Mouse (Mus musculus) bone marrow macrophage, adult 2 months (primary cell): Measurements from ENCODE around the gene Dusp10. TPM values are rescaled to one million over a fixed set of nuclear protein-coding genes. Genes with fewer than 3 reads are reported as not detected.

Experiments used
- H3K27ac ChIP-seq: 2 replicates; pipeline ENCODE4 v1.5.1; 2012; ENCODE audit warnings: low read depth, low read length; ENCODE audit not compliant: insufficient read depth
- H3K4me1 ChIP-seq: 2 replicates; pipeline ENCODE4 v1.6.1; 2012; ENCODE audit warnings: low read length; ENCODE audit not compliant: control insufficient read depth, insufficient read depth
- H3K4me3 ChIP-seq: 2 replicates; pipeline ENCODE4 v1.5.1; 2012; ENCODE audit warnings: mild to moderate bottlenecking, low read length, moderate library complexity; ENCODE audit not compliant: insufficient read depth
- CTCF ChIP-seq: IDR thresholded peaks from 2 replicates; pipeline ENCODE4 v1.5.1; 2012; ENCODE audit warnings: low read depth, mild to moderate bottlenecking, low read length, moderate library complexity
- POLR2A ChIP-seq: IDR thresholded peaks from 2 replicates; pipeline ENCODE4 v1.6.1; 2012; ENCODE audit warnings: mild to moderate bottlenecking, low read depth, low read length, borderline replicate concordance
- polyA plus RNA-seq: library from polyadenylated mRNA; stranded (reverse); fragments of >200 nt; gene quantifications from 2 replicates; pipeline ENCODE4 v1.2.4, GENCODE M21; 2012; ENCODE audit not compliant: missing spikeins, insufficient read depth, insufficient read length

Dusp10 gene
- polyA plus RNA-seq, 1 experiment = 1.2 TPM

GRCm38 (mm10) chr1:184118586-184118985 lies 105.5 kb downstream of the Dusp10 start:
- Histone ChIP-seq H3K27ac (no peak overlapping the region), H3K4me1 (no peaks in the 10 kb centered on the region), H3K4me3 (no peak overlapping the region)
- TF ChIP-seq POLR2A (no peak), CTCF (no peak)

Other genes starting within 250 kb of the Dusp10 start
- 0.58 and 0.84 TPM in 2 replicates for gene 1700056E22Rik, start 21.0 kb downstream of the Dusp10 start, polyA plus RNA-seq